8 mouse cellular contexts compared by ENCODE assay signal in genomic region chr6:134792141-134793045, GRCm38 (mm10). TPM values are rescaled to one million over a fixed set of nuclear protein-coding genes. Genes with fewer than 3 reads are reported as not detected.
DNase-seq lines count a peak whose midpoint lies in the region; ATAC-seq and TF ChIP-seq lines count a peak whose summit lies in the region.

Gene Dusp16, minus strand, starts transcription at chr6:134792625.

- H3K4me1 ChIP-seq in cerebellum, adult 2 months (ENCODE audit: control insufficient read depth, insufficient read depth, low read length), result peaks cover 5% of the 10 kb centered on the region; the same call in 1 of the 2 replicates
- no peaks in the 10 kb centered on the region for H3K4me1 ChIP-seq in forebrain, postnatal 0 days (ENCODE audit: insufficient read depth)
- peaks cover 18% of the 10 kb centered on the region for H3K4me1 ChIP-seq in neural tube, embryonic 15.5 days

- H3K9me3 ChIP-seq in forebrain, postnatal 0 days (ENCODE audit: low read length), result no peaks in the 10 kb centered on the region
- H3K9me3 ChIP-seq in neural tube, embryonic 15.5 days (replicated peaks), result no peaks in the 10 kb centered on the region

- no peak for TF ChIP-seq POLR2A in cerebellum, adult 2 months (IDR thresholded peaks at IDR 0.05; ENCODE audit: borderline replicate concordance, insufficient read depth, low read length)

- H3K36me3 ChIP-seq in forebrain, postnatal 0 days (ENCODE audit: insufficient read depth), result no peaks in the 10 kb centered on the region
- H3K36me3 ChIP-seq in neural tube, embryonic 15.5 days, result no peaks in the 10 kb centered on the region

- peak within 1 kb of the TSS; percentile 99 for H3K4me3 ChIP-seq in cerebellum, adult 2 months (replicated peaks; ENCODE audit: insufficient read depth, low read depth, low read length)
- peak within 1 kb of the TSS; percentile 76 for H3K4me3 ChIP-seq in forebrain, postnatal 0 days (ENCODE audit: low read depth, low read length)
- H3K4me3 ChIP-seq in neural tube, embryonic 15.5 days (replicated peaks), result peak within 1 kb of the TSS; percentile 64

- TF ChIP-seq CTCF in cerebellum, adult 2 months (IDR thresholded peaks at IDR 0.05; ENCODE audit: borderline replicate concordance, insufficient read depth, low read depth, low read length), result no peak
- no peak for TF ChIP-seq CTCF in forebrain, postnatal 0 days (IDR thresholded peaks at IDR 0.05; ENCODE audit: low read depth)

- peak within 1 kb of the TSS; percentile 65 for H3K9ac ChIP-seq in forebrain, postnatal 0 days
- peak within 1 kb of the TSS; percentile 69 for H3K9ac ChIP-seq in neural tube, embryonic 15.5 days (replicated peaks)

- intact Hi-C loops in heart, postnatal 36 days (cut with DNase I), result loop anchor here (2.0 to 10.0 kb wide), 3 partner anchors 45 to 368 kb away; partner anchors contain the start of gene Cdkn1b

- H3K27ac ChIP-seq in cerebellum, adult 2 months (ENCODE audit: insufficient read depth, low read length), result peak within 1 kb of the TSS; percentile 99
- peak within 1 kb of the TSS; percentile 80 for H3K27ac ChIP-seq in forebrain, postnatal 0 days (ENCODE audit: low read depth, low read length)
- peak within 1 kb of the TSS; percentile 82 for H3K27ac ChIP-seq in neural tube, embryonic 15.5 days (replicated peaks)

- ATAC-seq in forebrain, postnatal 0 days, result peak; percentile 88
- peak; percentile 89 for ATAC-seq in neural tube, embryonic 15.5 days (ENCODE audit: low FRiP score)

- peak within 1 kb of the TSS; percentile 83 for H3K4me2 ChIP-seq in forebrain, postnatal 0 days (ENCODE audit: low read depth)
- H3K4me2 ChIP-seq in neural tube, embryonic 15.5 days, result peak within 1 kb of the TSS; percentile 92

- peak; percentile 75 for DNase-seq in MEL-GATA-1-ER (ENCODE audit: extremely low read depth, low read depth)
- peak; percentile 88 to 95 for DNase-seq in cerebellum, adult 2 months
- DNase-seq in forebrain, postnatal 0 days, result peak; percentile 88
- DNase-seq in heart, postnatal 36 days, result peak; percentile 91 to 92
- DNase-seq in layer of hippocampus, adult 18-20 months (ENCODE audit: low spot score in 2 of 2), result peak; percentile 77 to 92
- peak; percentile 93 to 97 for DNase-seq in lung, adult 18-20 months
- peak; percentile 91 for DNase-seq in testis, postnatal 14 days (ENCODE audit: low spot score)

- WGBS in cerebellum, adult 2 months, result 2% methylated on average over 108 of the region's 108 CpGs
- 3% methylated on average over 87 of the region's 108 CpGs for WGBS in forebrain, postnatal 0 days
- WGBS in neural tube, embryonic 15.5 days, result under 1% methylated on average over 73 of the region's 108 CpGs

- no peaks in the 10 kb centered on the region for H3K27me3 ChIP-seq in cerebellum, adult 2 months (ENCODE audit: control insufficient read depth, insufficient read depth, low read length)
- no peaks in the 10 kb centered on the region for H3K27me3 ChIP-seq in forebrain, postnatal 0 days (ENCODE audit: insufficient read depth, low read length)
- 0 out of 2 replicates have a peak, but pooled peaks cover 4% of the 10 kb centered on the region for H3K27me3 ChIP-seq in neural tube, embryonic 15.5 days (replicated peaks)

RNA-seq across cellular contexts. Expression of gene Dusp16, which starts in this region (rescaled TPM):
- 18.8 and 19.8 TPM in 2 replicates for polyA plus RNA-seq in cerebellum, adult 2 months (2012; rRNA removed)
- total RNA-seq in forebrain, postnatal 0 days (2014; rRNA removed), result 3.4 and 5.7 TPM in 2 replicates
- 1.9 and 2.7 TPM in 2 replicates for polyA plus RNA-seq in forebrain, postnatal 0 days (2015; fragmentation: Nextera tagmentation; extraction: Ambion mirVana)
- 10 to 100 TPM; 22.2 to 25.6 TPM for total RNA-seq in heart, postnatal 36 days (2021)
- total RNA-seq in layer of hippocampus, adult 18-20 months (2021), result 1 to 10 TPM; 8.8 to 9.4 TPM
- polyA plus RNA-seq in neural tube, embryonic 15.5 days (2015; fragmentation: Nextera tagmentation; extraction: Ambion mirVana), result 5.2 and 6.6 TPM in 2 replicates

Comparison
In these comparisons a context has a peak if more than half of its experiments do, and no peak if none do; other contexts are left out.
1. Peak in every context shown above with its lines: DNase-seq, ATAC-seq, H3K4me3 ChIP-seq and H3K27ac ChIP-seq.